Mouse (Mus musculus) R1 (cell line): Measurements from ENCODE around the gene Tekt4.

Source experiments
- DNase-seq: peaks from one replicate; pipeline ENCODE4 v3.0.0-alpha.2; 2018; ENCODE audit warnings: low read depth, low spot score

Tekt4 gene

GRCm38 (mm10) chr17:25432433-25433181 lies 21.8 kb upstream of the Tekt4 start:
- peak; percentile 39 for DNase-seq

DNA sequence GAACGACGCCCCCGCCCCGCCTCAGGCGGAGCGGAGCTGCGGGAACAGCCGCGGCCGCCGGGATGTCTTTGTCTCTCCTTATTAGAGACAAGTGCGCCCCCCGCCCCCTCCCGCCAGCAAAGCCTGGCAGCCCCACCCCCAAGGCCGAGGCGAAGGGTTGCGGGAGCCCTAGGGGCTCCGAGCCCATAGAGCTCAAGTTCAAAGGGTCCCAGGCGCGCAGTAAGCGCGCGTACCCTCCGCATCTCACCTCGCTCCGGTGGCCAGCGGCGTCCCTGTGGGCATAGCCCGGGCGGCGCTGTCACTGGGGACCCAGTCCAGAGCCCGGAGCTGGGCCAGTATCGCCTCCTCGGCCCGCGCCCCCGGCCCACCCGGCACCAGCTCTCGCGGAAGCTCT lies 21.2 kb upstream of the Tekt4 start:
- peak; percentile 47 for DNase-seq

DNA sequence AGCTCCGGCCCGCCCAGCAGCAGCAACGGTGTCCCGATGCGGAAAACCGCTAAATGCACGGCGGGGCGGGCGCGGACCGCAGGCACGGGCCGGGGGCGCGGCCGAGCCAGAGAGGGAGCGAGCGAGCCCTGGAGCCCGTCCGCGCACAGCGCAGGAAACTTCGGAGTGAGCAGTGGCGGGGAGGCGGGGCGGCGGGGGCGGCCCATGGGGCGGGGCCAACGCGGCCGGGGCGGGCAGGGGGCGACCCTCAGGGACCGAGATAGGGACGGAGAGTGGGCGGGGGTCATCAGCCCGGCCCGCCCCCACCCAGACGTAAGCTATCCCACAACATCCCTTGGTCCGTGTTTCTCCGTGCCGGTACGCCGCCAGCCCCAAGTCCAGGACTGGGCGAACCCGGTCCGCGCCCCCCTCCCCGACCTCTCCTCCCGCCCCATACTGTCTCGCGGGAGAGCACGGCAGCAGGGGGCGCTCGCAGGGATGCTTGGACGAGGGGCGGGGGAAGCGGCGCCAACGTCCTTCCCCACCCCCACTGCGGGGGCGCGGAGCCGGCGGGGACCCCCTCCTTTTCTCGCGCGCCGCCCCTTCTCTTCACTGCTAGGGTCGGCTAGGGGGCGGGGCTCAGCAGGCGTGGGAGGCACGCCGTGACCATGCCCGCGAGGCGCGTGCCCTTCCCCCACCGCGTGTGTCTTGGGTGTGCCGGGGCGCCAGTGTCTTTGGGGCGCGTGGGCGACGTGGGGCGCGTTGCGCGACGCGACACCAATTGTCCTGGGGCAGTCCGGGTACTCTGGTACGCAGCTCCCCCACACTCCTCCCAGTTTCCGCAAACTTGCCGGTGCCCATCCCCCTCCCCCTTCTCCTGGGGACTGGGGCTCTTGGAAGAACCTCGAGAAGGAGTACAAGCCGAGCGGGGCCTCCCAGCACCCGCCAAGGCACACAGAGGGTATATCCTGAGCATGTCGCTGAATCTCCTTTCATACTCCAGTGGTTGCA lies 20.5 kb upstream of the Tekt4 start, which contains the start of gene Cacna1h:
Gene Cacna1h (minus strand): TSS at position 167 of the 990 bp plus-strand sequence.
- DNase-seq, result peak; percentile 74

DNA sequence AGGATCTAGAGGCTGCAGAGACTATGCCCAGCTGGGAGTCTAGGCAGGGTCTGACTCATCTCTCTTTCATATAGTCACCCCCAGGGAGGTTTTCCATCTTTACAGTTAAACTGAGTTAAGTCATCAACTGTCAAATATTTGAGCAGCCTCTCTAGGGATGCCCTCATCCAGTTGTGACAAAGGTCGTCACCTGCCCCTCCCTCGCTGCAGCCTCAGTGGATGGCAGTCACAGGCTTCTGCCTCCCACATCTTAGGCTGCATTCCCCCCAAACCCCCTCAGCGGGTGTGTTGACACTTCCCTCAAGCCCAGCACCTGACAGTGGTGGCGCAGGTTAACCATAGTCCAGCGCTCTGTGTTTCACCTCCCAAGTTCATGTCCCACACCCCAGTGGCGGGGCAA lies 13.0 kb upstream of the Tekt4 start:
- DNase-seq, result no peak

DNA sequence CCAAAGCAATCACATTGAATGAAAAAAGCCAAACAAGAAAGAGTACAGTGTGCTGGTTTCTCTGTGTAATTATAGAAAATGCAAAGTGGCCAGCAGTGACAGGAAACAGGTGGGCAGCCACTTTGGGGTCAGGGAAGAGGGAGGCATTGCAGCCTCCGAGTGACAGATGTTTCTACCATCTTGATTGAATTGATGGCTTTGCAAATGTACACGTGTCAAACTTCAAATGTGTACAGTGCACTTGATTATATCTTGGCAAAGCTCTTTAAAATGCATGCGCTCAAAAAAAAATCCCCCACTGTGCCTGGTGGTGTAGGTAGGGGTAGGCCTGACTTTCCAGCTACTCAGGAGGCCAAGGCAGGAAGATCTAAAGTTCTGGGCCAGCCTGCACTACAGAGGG lies 11.5 kb upstream of the Tekt4 start:
- no peak for DNase-seq

DNA sequence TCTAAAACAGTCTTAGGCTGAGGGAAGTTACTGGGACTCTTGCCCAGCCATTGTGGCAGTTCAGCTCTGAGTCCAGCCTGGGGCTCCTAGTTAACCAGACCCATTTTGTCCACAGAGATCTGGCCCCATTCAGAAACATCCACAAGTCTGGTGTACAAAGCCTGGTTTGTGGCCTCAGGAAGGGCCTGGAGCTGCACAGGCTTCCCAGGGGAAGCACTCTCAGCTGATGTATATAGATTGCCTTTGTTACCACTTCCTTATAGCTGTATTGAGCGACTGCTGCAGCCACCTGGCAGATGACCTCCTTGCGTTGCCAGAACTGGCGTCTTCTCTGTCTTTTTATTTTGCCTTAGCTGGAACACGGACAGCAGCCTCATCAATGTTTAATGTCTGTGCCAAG lies 9.3 kb upstream of the Tekt4 start:
- DNase-seq, result no peak

DNA sequence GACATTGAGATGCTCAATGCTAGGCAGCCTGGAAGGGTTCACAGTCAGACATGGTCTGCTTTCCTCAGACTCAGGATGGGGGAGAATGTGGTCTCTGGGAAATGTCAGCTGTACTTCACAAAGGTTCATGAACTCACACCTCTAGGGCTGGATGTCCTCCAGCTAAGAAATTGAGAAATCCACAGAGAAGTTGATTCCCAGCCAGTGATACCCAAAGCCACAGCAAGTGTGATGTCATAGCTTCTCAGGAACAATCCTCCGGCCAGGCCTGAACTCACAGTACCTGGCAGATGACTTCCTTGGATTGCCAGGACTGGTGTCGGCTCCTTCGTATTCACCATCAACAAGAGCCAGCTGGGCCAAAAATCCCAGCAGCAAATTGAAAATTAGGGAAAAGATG lies 8.6 kb upstream of the Tekt4 start:
- DNase-seq, result no peak

- DNase-seq, result no peak
Measured at GRCm38 (mm10) chr17:25447865-25448264, 6.5 kb upstream of the Tekt4 start.

DNA sequence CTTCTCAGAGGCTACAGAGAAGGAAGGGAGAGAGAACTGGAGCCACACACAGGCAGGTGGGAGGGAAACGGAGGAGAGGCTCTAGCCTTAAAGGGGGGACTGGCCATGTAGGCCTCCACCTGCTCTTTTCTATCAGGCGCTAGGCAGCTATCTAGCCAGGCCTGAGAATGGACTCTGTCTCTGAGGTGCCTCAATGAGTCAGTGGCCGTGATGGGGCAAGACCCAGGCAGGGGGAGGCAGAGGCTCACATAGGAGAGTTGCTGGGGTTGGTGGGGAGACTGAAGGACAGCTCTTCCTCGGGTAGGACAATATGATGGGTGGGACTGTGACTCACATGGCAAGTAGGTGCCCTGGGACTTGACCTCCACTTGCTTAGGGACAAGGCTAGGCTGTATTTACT lies 4.1 kb upstream of the Tekt4 start:
- DNase-seq, result no peak

DNA sequence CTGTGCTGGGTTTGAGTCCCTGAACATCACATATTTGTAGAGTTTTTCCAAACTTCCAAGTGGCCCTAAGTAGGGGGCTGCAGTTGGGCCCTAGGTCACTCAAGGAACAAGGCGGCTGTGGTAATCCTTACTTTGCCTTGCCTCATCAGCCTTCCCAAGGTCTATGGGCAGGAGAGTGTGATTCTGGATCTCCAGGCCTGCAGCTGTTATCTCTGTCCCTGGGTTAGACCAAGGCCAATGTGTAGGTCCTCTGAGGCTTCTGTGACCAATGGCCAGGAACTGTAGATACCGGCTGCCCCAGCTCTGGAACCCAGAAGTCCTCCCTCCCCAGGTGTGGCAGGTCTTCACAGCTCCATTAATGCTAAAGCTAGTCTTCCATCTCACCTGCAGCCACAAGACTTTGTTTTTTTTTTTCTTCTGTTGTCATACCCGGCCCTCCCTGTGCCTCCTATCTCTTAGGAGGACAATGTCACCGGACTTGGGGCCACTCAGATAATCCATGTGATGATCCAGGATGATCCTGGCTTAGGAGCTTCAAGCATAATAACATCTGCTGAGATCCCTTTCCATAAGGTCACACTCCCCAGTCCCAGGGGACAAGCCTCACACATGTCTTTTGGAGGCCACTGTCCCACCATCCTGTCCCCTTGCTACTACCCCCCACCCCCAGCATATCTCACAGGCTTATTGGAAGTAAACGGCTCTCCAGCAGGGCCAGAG lies 2.0 kb upstream of the Tekt4 start:
- no peak for DNase-seq

- DNase-seq, result no peak
Measured at GRCm38 (mm10) chr17:25456540-25456939, 2.1 kb downstream of the Tekt4 start.

DNA sequence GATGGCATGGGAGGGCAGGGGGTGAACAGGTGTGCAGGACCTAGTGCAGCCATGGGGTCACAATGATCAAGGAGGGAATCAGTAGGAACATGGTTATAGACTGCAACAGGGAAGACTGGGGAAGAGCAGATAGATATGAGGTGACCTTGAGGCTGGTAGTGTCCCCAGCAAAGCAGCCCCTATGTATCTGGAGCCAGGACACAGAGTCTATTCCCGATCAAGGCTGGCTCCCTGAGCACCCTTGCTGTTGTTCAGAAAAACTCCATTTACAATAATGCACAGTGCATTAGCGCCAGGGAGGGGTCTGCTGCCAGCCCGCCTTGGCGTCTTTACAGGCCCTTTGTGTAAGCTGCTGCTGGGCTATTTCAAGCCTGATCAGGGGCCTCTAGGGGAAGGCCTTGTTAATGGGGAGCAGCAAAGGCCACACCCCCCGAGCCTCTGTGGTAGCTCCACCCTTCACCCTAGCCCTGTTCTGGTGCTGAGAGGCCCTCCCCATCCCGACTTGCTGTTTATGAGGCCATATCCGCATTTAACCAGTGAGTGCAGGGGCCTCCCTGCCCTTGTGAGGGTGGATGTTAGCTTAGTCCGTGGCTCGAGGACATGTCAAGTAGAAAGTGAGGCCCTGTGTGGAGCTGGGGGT lies 7.9 kb downstream of the Tekt4 start:
- DNase-seq, result no peak

- no peak for DNase-seq
Measured at GRCm38 (mm10) chr17:25463326-25463945, 9.0 kb downstream of the Tekt4 start.

DNA sequence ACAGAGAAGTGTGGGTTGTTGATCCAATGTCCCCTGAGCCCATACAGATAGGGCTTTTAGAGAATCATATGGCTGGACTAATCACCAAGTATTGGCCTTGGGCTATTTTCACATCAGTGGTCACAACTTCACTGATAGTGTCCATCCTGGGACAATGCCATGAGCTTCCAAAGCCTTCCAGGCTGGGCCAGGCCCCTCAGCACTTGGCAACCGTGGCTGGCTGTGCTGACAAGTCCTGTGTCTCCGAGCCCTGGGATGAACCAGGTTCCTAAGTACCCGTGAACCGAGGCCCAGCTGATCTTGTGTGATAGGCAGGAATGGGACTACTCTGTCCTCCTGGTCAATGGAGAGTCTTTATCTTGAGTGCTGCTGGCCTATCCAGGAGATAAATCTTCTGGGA lies 9.7 kb downstream of the Tekt4 start:
- DNase-seq, result no peak

GRCm38 (mm10) chr17:25466257-25466656 lies 11.8 kb downstream of the Tekt4 start:
- no peak for DNase-seq

DNA sequence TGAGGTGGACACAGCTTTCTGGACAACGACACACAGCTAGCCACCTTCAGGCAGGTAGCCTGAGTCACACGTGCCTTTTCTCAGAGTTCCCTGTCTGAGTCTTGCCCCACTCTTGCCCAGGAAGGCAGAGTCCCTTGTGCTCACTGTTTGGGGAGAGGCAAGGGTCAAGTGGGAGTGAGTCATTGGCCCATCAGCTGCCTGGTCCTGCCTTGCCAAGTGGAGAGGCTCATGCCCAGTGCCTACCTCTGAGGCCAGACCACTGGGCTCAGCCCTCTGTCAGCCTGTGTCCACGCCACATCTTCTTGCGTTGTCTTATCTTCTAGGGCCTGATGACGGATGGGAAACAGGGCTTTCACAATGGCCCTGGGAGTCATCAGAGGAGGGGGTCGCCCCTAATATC lies 13.4 kb downstream of the Tekt4 start:
- no peak for DNase-seq

DNA sequence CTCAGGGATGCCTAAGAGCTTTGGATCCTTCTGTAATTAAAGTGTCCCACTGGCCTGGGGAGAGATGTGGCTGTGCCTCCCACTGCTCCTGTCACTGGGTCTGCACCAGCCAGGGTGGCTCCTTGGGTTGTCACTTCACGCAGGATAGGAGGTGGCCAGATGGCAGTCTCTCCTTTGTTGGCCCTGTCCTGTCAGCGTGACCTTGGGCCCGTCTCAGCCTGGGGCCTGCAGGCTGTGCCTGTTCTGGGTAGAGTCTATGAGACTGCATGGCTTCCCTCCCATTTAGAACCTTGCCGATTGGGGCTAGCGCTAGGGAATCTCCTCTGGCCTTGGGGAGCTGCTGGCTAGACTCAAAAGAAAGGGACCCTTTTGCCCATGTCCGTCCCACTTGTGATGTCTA lies 13.9 kb downstream of the Tekt4 start:
- no peak for DNase-seq

GRCm38 (mm10) chr17:25469798-25470197 lies 15.4 kb downstream of the Tekt4 start:
- DNase-seq, result peak; percentile 52

GRCm38 (mm10) chr17:25471418-25471817 lies 17.0 kb downstream of the Tekt4 start:
- DNase-seq, result peak; percentile 39

DNA sequence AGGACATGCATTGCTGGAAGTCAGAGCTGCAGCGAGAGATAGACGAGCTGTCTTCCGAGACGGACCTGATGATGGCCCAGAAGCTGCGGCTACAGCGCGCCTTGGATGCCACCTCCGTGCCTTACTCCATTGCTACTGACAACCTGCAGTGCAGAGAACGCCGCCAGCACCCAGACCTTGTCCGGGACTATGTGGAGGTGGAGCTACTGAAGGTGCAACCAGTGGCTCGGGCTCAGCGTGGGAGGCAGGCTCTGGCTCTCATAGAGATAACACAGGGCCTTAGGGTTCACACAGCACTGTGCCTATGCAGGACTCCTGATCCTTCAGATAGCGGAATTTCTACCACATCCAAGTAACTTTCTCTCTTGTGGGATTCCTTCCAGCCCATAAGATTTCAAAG lies 17.6 kb downstream of the Tekt4 start:
- peak; percentile 36 for DNase-seq
